Mouse (Mus musculus) G1E-ER4 (cell line): Measurements from ENCODE around the gene Adgrb2. TPM values are rescaled to one million over a fixed set of nuclear protein-coding genes. Genes with fewer than 3 reads are reported as not detected.

ENCODE experiments used
- GATA1 ChIP-seq: IDR thresholded peaks from one replicate; pipeline ENCODE4 v1.8.0; 2012; ENCODE audit warnings: low read length, inconsistent platforms
- polyA plus RNA-seq: library from polyadenylated mRNA; stranded (reverse); fragments of >175 nt; gene quantifications from 2 replicates; pipeline ENCODE4 v1.2.3, GENCODE M21; 2012

Gene Adgrb2
- polyA plus RNA-seq, 1 experiment: not detected

DNA sequence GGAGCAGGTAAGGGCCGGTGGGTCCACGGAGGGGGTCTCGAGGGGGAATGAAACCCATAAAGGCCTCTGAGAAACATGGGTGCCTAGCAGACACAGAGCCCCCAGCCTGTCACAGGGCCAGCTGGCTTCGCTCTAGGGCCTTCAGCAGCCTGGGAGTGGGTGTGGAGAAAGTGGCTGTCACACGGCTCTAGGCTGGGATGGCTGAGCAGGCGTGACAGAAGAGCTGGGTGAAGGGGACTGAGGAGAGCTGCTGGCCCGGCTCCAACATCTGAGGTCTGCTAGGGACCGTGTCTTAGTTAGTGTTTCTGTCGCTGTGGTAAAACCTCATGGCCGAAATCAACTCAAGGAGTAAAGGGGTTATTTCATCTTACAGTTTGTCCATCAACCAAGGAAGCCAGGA is 17.5 kb downstream of the Adgrb2 start:
- TF ChIP-seq GATA1: no peak

DNA sequence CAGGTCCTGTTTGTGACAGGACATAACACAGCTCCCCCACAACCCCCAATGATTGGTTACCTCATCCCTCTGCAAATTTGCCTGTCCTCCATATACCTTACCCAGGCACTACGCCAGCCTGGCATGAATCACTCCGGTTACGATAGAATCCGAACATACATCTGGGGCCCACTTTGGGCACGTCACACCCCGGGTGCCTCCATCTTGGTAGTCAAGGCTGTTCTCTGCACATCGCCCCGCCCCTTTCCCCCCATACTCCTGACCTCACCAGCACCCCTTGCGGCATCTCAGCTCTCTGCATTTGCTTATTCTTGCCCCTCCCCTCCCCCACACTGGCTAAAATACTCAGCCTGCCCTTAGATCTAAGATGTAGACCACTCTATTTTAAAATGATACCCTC is 20.9 kb downstream of the Adgrb2 start:
- TF ChIP-seq GATA1: no peak

DNA sequence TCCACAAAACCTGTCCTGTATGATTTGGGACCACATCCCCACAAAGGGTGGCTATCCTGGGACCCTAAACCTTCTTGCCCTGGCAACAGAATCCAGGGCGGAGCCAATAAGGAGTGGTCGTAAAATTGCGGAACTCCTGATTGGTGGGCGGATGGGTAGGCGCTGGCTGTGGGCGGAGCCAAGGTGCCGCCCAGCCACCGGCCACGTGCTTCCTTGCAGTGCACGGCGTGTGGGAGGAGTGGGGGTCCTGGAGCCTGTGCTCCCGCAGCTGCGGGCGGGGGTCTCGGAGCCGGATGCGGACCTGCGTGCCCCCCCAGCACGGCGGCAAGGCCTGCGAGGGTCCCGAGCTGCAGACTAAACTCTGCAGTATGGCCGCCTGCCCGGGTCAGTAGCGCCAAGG is 21.9 kb downstream of the Adgrb2 start:
- no peak for TF ChIP-seq GATA1

DNA sequence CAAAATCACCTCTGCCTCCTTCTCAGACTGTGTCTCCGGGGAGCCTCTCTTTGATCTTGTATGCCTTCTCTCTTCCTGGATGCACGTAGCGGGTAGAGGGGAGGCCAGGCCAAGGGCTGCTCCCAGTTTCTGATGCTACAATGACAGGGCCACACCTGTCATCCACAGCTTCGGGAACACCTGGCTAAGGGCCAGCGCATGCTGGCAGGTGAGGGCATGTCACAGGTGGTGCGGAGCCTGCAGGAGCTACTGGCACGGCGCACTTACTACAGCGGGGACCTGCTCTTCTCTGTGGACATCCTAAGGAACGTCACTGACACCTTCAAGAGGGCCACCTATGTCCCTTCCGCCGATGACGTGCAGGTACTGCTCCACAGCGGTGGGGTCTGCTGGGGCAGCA is 24.4 kb downstream of the Adgrb2 start:
- no peak for TF ChIP-seq GATA1

DNA sequence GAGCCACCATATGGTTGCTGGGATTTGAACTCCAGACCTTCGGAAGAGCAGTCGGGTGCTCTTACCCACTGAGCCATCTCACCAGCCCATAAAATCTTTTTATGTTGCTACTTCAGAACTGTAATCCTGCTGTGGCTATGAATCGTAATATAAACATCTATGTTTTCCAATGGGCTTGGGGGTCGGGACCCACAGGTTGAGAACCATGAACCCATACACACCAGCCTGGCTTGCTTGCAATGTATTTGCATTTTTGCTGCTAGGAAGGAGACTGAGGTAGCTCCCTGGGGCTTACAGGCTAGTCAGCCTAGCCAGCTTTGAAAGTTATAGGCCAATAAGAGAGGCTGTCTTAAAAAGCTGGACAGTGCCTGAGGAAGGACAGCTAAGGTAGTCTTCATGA is 26.1 kb downstream of the Adgrb2 start:
- TF ChIP-seq GATA1: no peak

DNA sequence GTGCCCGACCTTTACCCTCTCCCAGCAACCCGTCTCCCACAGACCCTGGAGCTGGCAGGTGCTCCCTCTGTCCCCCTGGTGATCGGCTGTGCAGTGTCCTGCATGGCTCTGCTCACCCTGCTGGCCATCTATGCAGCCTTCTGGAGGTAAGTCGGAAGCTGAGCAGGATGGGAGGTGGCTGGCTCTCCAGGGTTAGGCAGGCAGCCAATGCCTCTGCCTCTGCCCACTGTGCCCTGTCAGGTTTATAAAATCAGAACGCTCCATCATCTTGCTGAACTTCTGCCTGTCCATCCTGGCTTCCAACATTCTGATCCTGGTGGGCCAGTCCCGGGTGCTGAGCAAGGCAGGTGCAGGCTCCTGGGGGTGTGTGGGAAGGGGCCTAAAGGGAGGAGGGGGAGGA is 27.6 kb downstream of the Adgrb2 start:
- TF ChIP-seq GATA1: no peak

DNA sequence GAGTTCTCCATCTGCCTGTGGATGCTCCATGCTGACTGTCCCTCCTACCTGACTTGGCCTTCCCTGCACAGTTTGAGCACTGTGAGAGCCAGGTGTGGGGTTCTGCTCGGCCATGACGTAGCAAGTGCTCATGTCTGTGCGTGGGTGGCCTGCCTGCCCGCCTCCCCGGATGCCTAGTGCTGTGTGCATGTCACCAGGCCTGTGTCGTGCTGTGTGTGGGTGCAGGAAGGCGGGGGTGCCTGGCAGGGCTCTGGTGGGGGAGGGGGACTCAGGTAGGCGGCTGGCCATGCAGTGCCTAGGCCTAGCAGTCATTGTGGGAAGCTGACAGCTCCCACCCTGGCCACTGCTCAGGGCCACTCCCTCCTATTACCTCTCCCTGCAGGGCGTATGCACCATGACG is 28.4 kb downstream of the Adgrb2 start:
- no peak for TF ChIP-seq GATA1

DNA sequence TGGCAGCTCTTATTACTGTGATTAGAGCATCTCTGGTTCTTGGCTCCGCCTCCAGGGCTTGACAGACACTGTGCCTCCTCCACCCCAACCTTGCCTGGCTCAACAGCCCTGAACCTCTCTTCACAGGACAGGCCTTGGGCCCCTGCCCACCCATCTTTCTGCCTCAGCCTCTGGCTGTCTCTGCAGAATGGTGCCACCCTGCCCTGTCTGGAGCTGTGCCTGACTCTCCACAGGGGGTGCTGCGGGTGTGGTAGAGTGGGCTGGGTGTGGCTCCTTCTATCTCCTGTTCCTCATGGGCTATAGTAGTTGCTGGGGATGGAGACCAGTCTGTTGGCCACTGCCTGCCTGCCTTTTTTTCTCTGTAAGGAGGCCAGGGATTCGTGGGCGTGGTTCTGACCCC is 31.3 kb downstream of the Adgrb2 start:
- no peak for TF ChIP-seq GATA1

DNA sequence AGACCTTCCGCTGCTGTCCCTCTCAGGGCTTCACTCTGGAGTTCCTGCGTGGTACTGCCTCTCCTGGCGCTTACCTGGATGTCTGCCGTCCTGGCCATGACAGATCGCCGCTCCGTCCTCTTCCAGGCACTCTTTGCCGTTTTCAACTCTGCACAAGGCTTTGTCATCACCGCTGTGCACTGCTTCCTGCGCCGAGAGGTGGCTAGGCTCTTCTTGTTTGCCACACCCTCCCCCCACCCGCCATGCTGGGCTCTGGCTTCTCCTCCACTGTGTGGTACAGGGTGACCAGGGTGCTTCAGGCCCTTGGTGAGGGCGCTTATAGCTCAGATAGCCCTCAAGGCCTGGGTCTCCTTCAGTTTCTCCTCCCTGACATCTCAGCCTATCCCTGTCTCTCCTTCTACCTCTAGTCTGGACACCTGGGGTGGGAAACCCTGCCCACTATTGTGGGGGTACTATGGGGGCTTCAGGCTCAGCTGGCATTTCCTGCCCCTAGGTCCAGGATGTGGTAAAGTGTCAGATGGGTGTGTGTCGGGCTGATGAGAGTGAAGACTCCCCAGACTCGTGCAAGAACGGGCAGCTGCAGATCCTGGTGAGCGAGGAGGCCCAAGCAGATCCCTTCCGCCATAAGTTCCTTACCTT is 32.5 kb downstream of the Adgrb2 start:
- TF ChIP-seq GATA1: no peak

DNA sequence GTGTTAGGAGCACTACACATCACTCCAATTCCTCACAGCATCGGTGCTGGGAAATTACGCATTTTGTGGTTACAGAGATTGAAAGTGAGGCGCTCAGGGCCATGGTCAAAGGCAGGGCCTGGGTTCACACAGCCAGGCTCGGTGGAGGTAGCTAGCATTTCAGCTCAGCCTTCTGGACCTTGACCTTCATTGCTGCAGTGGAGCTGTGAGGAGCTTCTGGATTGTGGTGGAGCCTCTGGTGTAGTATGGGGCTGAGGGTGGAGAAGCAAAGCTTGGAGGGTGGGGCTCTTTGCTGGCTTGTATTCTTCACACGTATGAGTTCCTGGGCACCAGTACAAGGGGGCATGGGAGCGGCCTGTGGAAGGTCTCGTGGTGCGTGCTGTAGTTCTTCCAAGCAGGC is 38.3 kb downstream of the Adgrb2 start:
- TF ChIP-seq GATA1: no peak

DNA sequence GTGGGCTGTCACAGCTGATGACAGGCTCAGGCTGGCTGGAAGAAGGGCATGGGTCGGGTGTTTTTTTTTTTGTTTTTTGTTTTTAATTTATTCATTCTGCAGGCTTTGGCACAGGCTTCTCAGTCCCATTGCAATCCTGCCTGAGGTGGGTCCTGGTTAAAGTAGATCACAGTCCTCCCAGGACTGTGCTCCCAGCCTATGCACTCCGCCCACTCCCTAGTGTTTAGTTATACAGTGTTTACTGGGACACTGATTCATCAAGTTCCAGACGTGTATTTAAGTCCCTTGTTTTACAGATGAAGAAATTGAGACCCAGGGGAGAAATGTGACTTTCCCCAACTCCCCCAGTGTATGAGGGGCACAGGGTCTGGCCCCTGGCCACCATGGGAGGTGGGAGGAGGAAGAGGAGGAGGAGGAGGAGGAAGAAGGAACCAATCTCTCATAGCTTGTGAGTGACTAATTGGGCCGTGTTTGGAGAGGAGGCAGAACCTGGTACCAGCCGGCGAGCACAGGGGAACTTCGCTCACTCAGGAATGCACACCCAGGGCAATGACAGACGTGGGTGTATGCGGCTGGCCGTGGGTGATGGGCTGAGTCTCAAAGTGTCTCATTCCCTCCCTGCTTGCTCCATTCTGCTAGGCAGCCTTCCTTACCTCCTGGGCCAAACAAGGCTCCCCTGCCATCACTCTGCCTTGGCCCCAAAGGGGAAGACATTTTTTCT is 39.0 kb downstream of the Adgrb2 start:
- TF ChIP-seq GATA1: no peak

DNA sequence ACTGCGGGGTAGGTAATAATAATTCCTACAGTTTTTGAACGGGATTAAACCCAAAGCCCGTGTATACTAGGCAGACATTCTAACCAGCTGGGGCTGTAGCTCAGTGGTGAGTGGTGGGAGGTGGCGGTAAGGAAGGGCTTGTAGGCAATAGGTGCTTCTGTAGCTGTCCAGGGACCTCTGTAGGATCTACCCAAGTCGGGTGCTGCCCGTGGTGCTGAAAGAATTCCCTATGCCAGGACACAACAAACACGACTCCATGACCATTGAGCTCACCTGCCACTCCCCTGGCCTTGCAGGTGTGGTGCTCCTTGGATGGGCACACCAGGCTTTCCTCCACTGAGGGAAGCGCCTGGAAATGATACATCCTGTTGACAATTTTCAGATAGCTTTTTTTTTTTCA is 40.9 kb downstream of the Adgrb2 start:
- no peak for TF ChIP-seq GATA1

DNA sequence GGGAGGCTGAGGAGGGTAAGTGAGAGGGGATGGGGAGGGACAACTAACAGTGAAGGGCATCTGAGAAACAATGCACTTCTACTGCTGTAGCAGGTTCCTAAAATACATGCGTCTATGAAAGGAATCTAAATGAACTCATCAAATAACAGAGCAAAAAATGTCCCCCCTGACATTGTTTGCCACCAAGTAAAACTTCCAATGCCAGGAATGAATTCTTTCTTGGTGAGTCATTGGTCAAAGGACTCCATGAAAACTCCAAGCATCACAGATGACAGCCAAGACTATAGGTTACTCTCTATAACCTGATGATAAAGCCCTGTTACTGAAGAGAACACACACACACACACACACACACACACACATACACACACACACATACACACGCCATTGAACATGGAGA is 46.5 kb downstream of the Adgrb2 start:
- no peak for TF ChIP-seq GATA1

DNA sequence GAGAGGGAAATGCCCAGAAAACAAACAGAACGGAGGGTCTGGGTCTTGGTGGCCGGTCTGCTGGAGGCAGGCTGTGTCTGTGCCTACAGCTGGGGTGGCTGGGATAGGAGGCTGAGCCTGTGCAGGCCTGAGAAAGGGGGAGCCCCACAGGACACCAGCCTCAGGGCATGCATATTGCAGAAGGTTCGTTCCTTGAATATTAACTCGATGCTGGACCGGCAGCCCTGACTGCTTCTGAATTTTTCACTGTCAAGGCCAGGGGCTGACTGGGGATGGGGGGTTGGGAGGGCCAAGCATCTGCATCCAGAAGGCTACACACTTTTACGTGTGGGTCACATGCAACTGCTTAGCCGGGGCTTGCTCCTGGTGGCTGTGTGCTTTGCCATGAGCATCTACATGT is 48.8 kb downstream of the Adgrb2 start:
- TF ChIP-seq GATA1: no peak

DNA sequence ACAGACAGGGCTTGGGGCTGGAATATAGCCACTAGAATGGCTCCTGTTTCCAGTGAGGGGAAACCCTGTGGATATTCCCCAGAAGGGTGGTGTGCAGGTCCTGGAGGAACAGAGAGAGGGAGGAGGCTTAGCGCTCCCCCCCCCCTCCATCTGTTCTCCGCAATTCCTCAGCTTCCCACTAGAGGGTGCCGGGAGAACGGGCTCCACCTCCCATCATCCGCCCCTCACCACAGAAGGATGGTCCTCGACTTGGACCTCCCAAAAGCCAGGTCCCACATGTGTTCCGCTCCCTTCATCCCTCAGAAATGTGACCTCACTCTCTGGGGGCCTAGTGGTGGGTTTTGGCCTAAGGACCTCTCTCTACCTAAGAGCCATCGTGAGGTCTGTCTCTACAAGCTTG is 51.4 kb downstream of the Adgrb2 start:
- TF ChIP-seq GATA1: no peak

DNA sequence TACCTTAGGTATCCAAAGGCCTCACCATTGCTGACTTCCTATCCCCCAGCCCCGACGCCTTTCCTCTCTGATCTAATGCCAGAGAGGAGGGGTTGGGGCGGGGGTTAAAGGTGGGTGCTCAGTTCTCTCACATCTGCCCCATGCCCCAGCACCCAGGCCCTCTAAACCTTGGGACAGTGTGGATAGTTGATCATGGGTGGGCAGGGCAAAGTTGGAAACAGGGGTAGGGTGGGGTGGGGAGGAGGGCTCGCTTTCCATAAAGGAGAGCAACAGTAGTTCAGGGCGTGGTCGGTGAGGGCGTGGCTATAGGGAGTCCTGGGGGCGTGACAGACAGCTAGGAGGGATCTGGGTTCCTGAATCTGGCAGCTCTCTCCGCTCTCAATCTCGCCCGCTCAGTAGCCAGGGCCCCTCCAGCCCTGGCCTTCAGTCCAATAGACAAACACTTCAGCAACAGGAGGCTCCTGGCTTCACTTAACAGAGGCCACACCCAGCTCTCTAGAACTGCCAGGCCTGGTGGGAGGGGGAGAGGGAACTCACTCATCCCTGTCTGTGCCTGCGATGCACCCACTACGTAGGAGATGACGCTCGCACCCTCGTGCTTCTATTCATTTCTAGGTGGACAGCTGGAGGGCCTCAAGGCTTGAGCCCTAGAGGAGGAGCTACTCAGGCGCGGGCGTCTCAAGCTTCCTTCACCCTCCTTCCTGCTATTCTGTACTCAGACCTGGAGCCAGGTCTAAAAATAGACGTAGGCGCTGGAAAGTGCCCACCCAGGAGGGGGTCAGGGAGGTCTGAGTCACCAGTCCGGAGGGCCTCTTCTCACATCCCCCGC is 52.1 kb downstream of the Adgrb2 start:
- TF ChIP-seq GATA1: no peak

DNA sequence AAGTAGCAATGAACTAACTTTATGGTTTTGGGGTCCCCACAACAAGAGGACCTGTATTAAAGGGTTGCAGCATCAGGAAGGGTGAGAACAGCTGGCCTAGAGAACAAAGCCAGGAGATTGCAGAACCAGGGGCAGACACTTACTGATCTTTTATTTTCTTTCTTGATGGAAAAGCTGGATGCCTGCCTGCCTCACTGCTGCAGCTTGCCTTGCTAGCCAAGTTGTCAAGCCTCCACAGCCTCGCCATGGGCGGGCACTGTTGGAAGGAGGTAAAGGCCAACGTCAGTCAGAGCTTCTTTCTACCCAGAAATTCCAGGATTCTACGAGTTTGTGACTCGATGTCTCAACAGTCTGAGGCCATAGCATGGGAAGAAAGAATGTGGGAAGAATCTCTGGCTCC is 54.7 kb downstream of the Adgrb2 start:
- no peak for TF ChIP-seq GATA1
